Mouse (Mus musculus): Measurements from ENCODE around the gene Pheta2. TPM values are rescaled to one million over a fixed set of nuclear protein-coding genes. Genes with fewer than 3 reads are reported as not detected.
A peak's percentile ranks its signal among the peaks of the same experiment; 100 is the strongest.
"Not testable (repeated sequence)": the region's sequence is repeated elsewhere in the genome, so short reads cannot be mapped to it uniquely, and the experiment has no call there.

Gene Pheta2
- polyA plus RNA-seq, 1 experiment from 2014 or later: 5.4 TPM

- H3K9me3 ChIP-seq (ENCODE audit: control insufficient read depth): no peaks in the 10 kb centered on the region
- no peak overlapping the region for H3K9ac ChIP-seq (ENCODE audit: low read depth, low read length)
- H3K4me2 ChIP-seq (replicated peaks; ENCODE audit: low read depth): no peak overlapping the region
- TF ChIP-seq CTCF (IDR thresholded peaks at IDR 0.05; ENCODE audit: low read depth): peak; percentile 76
- H3K4me1 ChIP-seq (replicated peaks; ENCODE audit: control insufficient read depth, insufficient read depth, low read length): no peaks in the 10 kb centered on the region
- ATAC-seq: peak; percentile 97
- H3K4me3 ChIP-seq (ENCODE audit: low read depth, low read length): no peak overlapping the region
- no peaks in the 10 kb centered on the region for H3K27me3 ChIP-seq (replicated peaks; ENCODE audit: control insufficient read depth, insufficient read depth, low read length)
- WGBS: 46% methylated on average over 11 of the region's 11 CpGs
- H3K36me3 ChIP-seq (ENCODE audit: control insufficient read depth, insufficient read depth): no peaks in the 10 kb centered on the region
- peak overlapping the region; percentile 85 for H3K27ac ChIP-seq (ENCODE audit: low read depth, low read length)
Observed at GRCm38 (mm10) chr15:82361459-82362018, 22.8 kb downstream of the Pheta2 start.

GRCm38 (mm10) chr15:82362234-82362633 is 23.5 kb downstream of the Pheta2 start:
- H3K4me1 ChIP-seq (replicated peaks; ENCODE audit: control insufficient read depth, insufficient read depth, low read length): no peaks in the 10 kb centered on the region
- peak overlapping the region; percentile 85 for H3K27ac ChIP-seq (ENCODE audit: low read depth, low read length)
- H3K36me3 ChIP-seq (ENCODE audit: control insufficient read depth, insufficient read depth): no peaks in the 10 kb centered on the region
- 78% methylated on average over 3 of the region's 4 CpGs for whole genome bisulfite sequencing
- no peaks in the 10 kb centered on the region for H3K27me3 ChIP-seq (replicated peaks; ENCODE audit: control insufficient read depth, insufficient read depth, low read length)
- no peak overlapping the region for H3K9ac ChIP-seq (ENCODE audit: low read depth, low read length)
- no peak overlapping the region for H3K4me2 ChIP-seq (replicated peaks; ENCODE audit: low read depth)
- H3K9me3 ChIP-seq (ENCODE audit: control insufficient read depth): no peaks in the 10 kb centered on the region
- no peak overlapping the region for H3K4me3 ChIP-seq (ENCODE audit: low read depth, low read length)
- ATAC-seq: no peak
- TF ChIP-seq CTCF (IDR thresholded peaks at IDR 0.05; ENCODE audit: low read depth): no peak

- not testable (repeated sequence) for H3K4me2 ChIP-seq (replicated peaks; ENCODE audit: low read depth); ATAC-seq; H3K4me1 ChIP-seq (replicated peaks; ENCODE audit: control insufficient read depth, insufficient read depth, low read length); H3K9me3 ChIP-seq (ENCODE audit: control insufficient read depth); H3K36me3 ChIP-seq (ENCODE audit: control insufficient read depth, insufficient read depth); H3K27me3 ChIP-seq (replicated peaks; ENCODE audit: control insufficient read depth, insufficient read depth, low read length); H3K4me3 ChIP-seq (ENCODE audit: low read depth, low read length); H3K27ac ChIP-seq (ENCODE audit: low read depth, low read length); H3K9ac ChIP-seq (ENCODE audit: low read depth, low read length)
- WGBS: 80% methylated on average over 7 of the region's 12 CpGs
Observed at GRCm38 (mm10) chr15:82363801-82364200, 25.1 kb downstream of the Pheta2 start.

DNA sequence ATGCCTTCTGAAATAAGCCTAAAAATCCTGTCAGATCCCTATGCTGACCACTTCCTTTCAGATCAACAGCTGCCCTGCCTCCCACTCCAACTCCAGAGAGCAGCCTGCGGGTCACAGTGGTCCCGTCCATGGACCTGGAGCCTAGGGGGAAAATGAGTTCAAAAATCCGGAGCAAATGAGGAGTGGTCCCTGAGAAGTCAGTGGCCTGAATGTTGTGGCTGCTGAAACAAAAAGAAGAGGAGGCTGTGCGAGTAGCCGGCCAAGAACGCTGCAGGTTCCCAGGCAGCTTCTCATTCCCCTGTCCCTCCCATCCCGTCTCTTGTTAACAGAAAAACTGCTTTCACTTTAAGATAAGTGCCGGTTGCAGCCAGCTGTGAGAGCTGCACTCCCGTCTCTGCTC is 25.8 kb downstream of the Pheta2 start:
- not testable (repeated sequence) for H3K36me3 ChIP-seq (ENCODE audit: control insufficient read depth, insufficient read depth); H3K27ac ChIP-seq (ENCODE audit: low read depth, low read length); H3K9ac ChIP-seq (ENCODE audit: low read depth, low read length); H3K4me1 ChIP-seq (replicated peaks; ENCODE audit: control insufficient read depth, insufficient read depth, low read length); H3K4me3 ChIP-seq (ENCODE audit: low read depth, low read length); H3K27me3 ChIP-seq (replicated peaks; ENCODE audit: control insufficient read depth, insufficient read depth, low read length); ATAC-seq; H3K9me3 ChIP-seq (ENCODE audit: control insufficient read depth)
- H3K4me2 ChIP-seq (replicated peaks; ENCODE audit: low read depth): peak overlapping the region; percentile 24; the same call in 1 of the 2 replicates
- 20% methylated on average over 6 of the region's 9 CpGs for WGBS

DNA sequence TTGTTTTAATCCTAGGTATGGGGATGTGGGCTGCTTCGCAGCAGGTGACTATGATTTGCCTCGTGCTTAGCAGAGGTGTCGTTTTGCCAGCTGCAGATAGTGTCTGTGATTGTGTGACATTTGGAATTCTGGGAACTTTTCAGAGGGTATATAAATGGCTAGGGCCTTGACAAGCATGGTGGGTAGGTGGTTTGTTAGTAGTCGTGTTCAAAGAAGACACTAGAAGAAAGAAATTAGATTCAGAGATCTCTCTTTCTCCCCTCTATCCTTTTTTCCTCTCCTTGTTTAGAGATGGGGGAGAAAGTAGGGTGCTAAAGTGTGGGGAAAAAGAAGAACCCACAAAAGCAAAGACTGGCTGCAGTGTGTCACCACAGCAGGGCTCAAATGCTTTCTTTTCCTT is 29.4 kb downstream of the Pheta2 start:
- peaks cover 9% of the 10 kb centered on the region; the same call in 1 of the 2 replicates for H3K36me3 ChIP-seq (ENCODE audit: control insufficient read depth, insufficient read depth)
- no peak for ATAC-seq
- H3K4me1 ChIP-seq (replicated peaks; ENCODE audit: control insufficient read depth, insufficient read depth, low read length): no peaks in the 10 kb centered on the region
- no peak for TF ChIP-seq CTCF (IDR thresholded peaks at IDR 0.05; ENCODE audit: low read depth)
- H3K4me2 ChIP-seq (replicated peaks; ENCODE audit: low read depth): no peak overlapping the region
- no peaks in the 10 kb centered on the region for H3K27me3 ChIP-seq (replicated peaks; ENCODE audit: control insufficient read depth, insufficient read depth, low read length)
- no peak overlapping the region for H3K4me3 ChIP-seq (ENCODE audit: low read depth, low read length)
- no peak overlapping the region for H3K9ac ChIP-seq (ENCODE audit: low read depth, low read length)
- WGBS: 90% methylated on average over 4 of the region's 4 CpGs
- H3K9me3 ChIP-seq (ENCODE audit: control insufficient read depth): no peaks in the 10 kb centered on the region
- H3K27ac ChIP-seq (ENCODE audit: low read depth, low read length): no peak overlapping the region

- no peak for ATAC-seq
- Histone ChIP-seq H3K9ac (ENCODE audit: low read depth, low read length) (no peak overlapping the region), H3K36me3 (ENCODE audit: control insufficient read depth, insufficient read depth) (peaks cover 13% of the 10 kb centered on the region), H3K9me3 (ENCODE audit: control insufficient read depth) (no peaks in the 10 kb centered on the region), H3K4me1 (replicated peaks; ENCODE audit: control insufficient read depth, insufficient read depth, low read length) (no peaks in the 10 kb centered on the region), H3K27ac (ENCODE audit: low read depth, low read length) (no peak overlapping the region), H3K4me3 (ENCODE audit: low read depth, low read length) (no peak overlapping the region), H3K4me2 (replicated peaks; ENCODE audit: low read depth) (no peak overlapping the region), H3K27me3 (replicated peaks; ENCODE audit: control insufficient read depth, insufficient read depth, low read length) (no peaks in the 10 kb centered on the region)
- no peak for TF ChIP-seq CTCF (IDR thresholded peaks at IDR 0.05; ENCODE audit: low read depth)
- WGBS: 90% methylated on average over 1 of the region's 1 CpGs
Observed at GRCm38 (mm10) chr15:82368851-82369250, 30.1 kb downstream of the Pheta2 start.

- Histone ChIP-seq H3K36me3 (ENCODE audit: control insufficient read depth, insufficient read depth) (peaks cover 14% of the 10 kb centered on the region), H3K4me2 (replicated peaks; ENCODE audit: low read depth) (no peak overlapping the region), H3K4me1 (replicated peaks; ENCODE audit: control insufficient read depth, insufficient read depth, low read length) (no peaks in the 10 kb centered on the region), H3K4me3 (ENCODE audit: low read depth, low read length) (no peak overlapping the region), H3K9me3 (ENCODE audit: control insufficient read depth) (no peaks in the 10 kb centered on the region), H3K27ac (ENCODE audit: low read depth, low read length) (no peak overlapping the region), H3K27me3 (replicated peaks; ENCODE audit: control insufficient read depth, insufficient read depth, low read length) (no peaks in the 10 kb centered on the region), H3K9ac (ENCODE audit: low read depth, low read length) (no peak overlapping the region)
- no peak for TF ChIP-seq CTCF (IDR thresholded peaks at IDR 0.05; ENCODE audit: low read depth)
- 89% methylated on average over 6 of the region's 6 CpGs for WGBS
- no peak for ATAC-seq
Observed at GRCm38 (mm10) chr15:82372446-82372845, 33.7 kb downstream of the Pheta2 start.
